Mouse (Mus musculus): Measurements from ENCODE around the gene Fuca1. TPM values are rescaled to one million over a fixed set of nuclear protein-coding genes. Genes with fewer than 3 reads are reported as not detected.

Fuca1 gene
- total RNA-seq, 2 experiments from 2014 or later, result 44.2 to 46.8 TPM

- no peak for DNase-seq
- intact Hi-C loops (cut with DNase I), result no loop called here
Measured at GRCm38 (mm10) chr4:135888448-135889057, 32.0 kb upstream of the Fuca1 start.

GRCm38 (mm10) chr4:135889146-135889883 is 31.2 kb upstream of the Fuca1 start:
- no peak for DNase-seq
- intact Hi-C loops (cut with DNase I), result no loop called here

- peak; percentile 79 for DNase-seq
Measured at GRCm38 (mm10) chr4:135889884-135890283, 30.7 kb upstream of the Fuca1 start.

GRCm38 (mm10) chr4:135891539-135891938 is 29.0 kb upstream of the Fuca1 start:
- intact Hi-C loops (cut with DNase I), result no loop called here
- DNase-seq, result no peak

More at GRCm38 (mm10) chr4:135889884-135890283, 30.7 kb upstream of the Fuca1 start:
- intact Hi-C loops (cut with DNase I), result no loop called here

GRCm38 (mm10) chr4:135892884-135893283 is 27.7 kb upstream of the Fuca1 start:
- intact Hi-C loops (cut with DNase I), result no loop called here
- no peak for DNase-seq

- intact Hi-C loops (cut with DNase I), result no loop called here
- DNase-seq, result no peak
Measured at GRCm38 (mm10) chr4:135895071-135895571, 25.4 kb upstream of the Fuca1 start, which contains the start of gene Cnr2. Gene Cnr2 (plus strand): TSS chr4:135895394.

- intact Hi-C loops (cut with DNase I), result no loop called here
- DNase-seq, result no peak
Measured at GRCm38 (mm10) chr4:135896157-135896556, 24.4 kb upstream of the Fuca1 start.

GRCm38 (mm10) chr4:135898380-135899049 is 22.0 kb upstream of the Fuca1 start:
- DNase-seq, result no peak
- intact Hi-C loops (cut with DNase I), result no loop called here

GRCm38 (mm10) chr4:135899050-135899448 is 21.5 kb upstream of the Fuca1 start:
- no peak for DNase-seq
- intact Hi-C loops (cut with DNase I), result no loop called here

- no peak for DNase-seq
- intact Hi-C loops (cut with DNase I), result no loop called here
Measured at GRCm38 (mm10) chr4:135900008-135900407, 20.5 kb upstream of the Fuca1 start.

- intact Hi-C loops (cut with DNase I), result no loop called here
- no peak for DNase-seq
Measured at GRCm38 (mm10) chr4:135902606-135903242, 17.8 kb upstream of the Fuca1 start.

- intact Hi-C loops (cut with DNase I), result no loop called here
Measured at GRCm38 (mm10) chr4:135904810-135905209, 15.7 kb upstream of the Fuca1 start.

GRCm38 (mm10) chr4:135906633-135907032 is 13.9 kb upstream of the Fuca1 start:
- no peak for DNase-seq
- intact Hi-C loops (cut with DNase I), result no loop called here

More at GRCm38 (mm10) chr4:135904810-135905209, 15.7 kb upstream of the Fuca1 start:
- DNase-seq, result no peak

GRCm38 (mm10) chr4:135909326-135910066 is 11.0 kb upstream of the Fuca1 start:
- DNase-seq, result no peak
- intact Hi-C loops (cut with DNase I), result no loop called here

GRCm38 (mm10) chr4:135911531-135911930 is 9.0 kb upstream of the Fuca1 start:
- no peak for DNase-seq
- intact Hi-C loops (cut with DNase I), result no loop called here

- peak; percentile 53 for DNase-seq
- intact Hi-C loops (cut with DNase I), result no loop called here
Measured at GRCm38 (mm10) chr4:135912164-135912563, 8.4 kb upstream of the Fuca1 start.

GRCm38 (mm10) chr4:135912835-135913234 is 7.7 kb upstream of the Fuca1 start:
- peak; percentile 86 for DNase-seq
- intact Hi-C loops (cut with DNase I), result no loop called here

- intact Hi-C loops (cut with DNase I), result no loop called here
- no peak for DNase-seq
Measured at GRCm38 (mm10) chr4:135913433-135913832, 7.1 kb upstream of the Fuca1 start.

GRCm38 (mm10) chr4:135918635-135919279 is 1.8 kb upstream of the Fuca1 start:
- no peak for DNase-seq
- intact Hi-C loops (cut with DNase I), result no loop called here

- DNase-seq, result no peak
- intact Hi-C loops (cut with DNase I), result no loop called here
Measured at GRCm38 (mm10) chr4:135919280-135919639, 1.3 kb upstream of the Fuca1 start.

All from left cerebral cortex, postnatal 4 days (tissue).